Mouse (Mus musculus): ENCODE results near the gene Odf3b.

The Odf3b gene

GRCm38 (mm10) chr15:89339696-89340095 is 39.4 kb downstream of the Odf3b start:
- in situ Hi-C loops (cut with MboI, MseI): no loop called here

- in situ Hi-C loops (cut with MboI, MseI): no loop called here
Measured at GRCm38 (mm10) chr15:89336422-89336821, 42.7 kb downstream of the Odf3b start.

GRCm38 (mm10) chr15:89334774-89335537 is 44.1 kb downstream of the Odf3b start:
- in situ Hi-C loops (cut with MboI, MseI): no loop called here

- in situ Hi-C loops (cut with MboI, MseI): no loop called here
Measured at GRCm38 (mm10) chr15:89334271-89334670, 44.8 kb downstream of the Odf3b start, which contains the start of gene Miox. Gene Miox (plus strand): TSS chr15:89334398.
